Mouse (Mus musculus) testis, adult 2 months (tissue): ENCODE measurements around the gene Phf13.

Source experiments
- CTCF ChIP-seq: fragments of 200-500 bp; IDR thresholded peaks from 2 replicates; pipeline ENCODE4 v1.5.1; 2012; ENCODE audit warnings: low read depth, mild to moderate bottlenecking, inconsistent platforms, low read length, moderate library complexity; ENCODE audit not compliant: control insufficient read depth, insufficient read depth, insufficient replicate concordance
- POLR2A ChIP-seq: fragments of 200-500 bp; IDR thresholded peaks from 2 replicates; pipeline ENCODE4 v1.6.1; 2012; ENCODE audit warnings: low read depth, mild to moderate bottlenecking, inconsistent platforms, low read length, moderate library complexity; ENCODE audit not compliant: control insufficient read depth

DNA sequence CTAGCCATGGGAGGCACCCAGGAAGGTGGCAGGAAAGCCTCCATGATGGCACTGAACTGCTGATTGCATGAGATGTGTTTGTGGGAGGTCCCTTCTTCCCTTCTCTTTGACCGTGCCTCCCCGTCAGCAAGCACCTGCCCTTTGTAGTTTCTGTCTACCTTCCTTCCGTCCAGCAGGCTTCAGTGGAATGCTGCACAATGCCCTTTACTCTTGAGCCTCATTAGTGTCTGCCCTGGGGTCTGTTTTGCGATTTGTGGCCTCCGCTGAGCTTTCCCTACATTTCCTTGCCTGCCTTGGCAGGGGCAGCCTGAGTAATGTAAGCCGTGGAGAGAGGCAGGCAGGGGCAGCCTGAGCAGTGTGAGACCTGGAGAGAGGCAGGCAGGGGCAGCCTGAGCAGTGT is 48.6 kb upstream of the Phf13 start:
- TF ChIP-seq POLR2A (no peak), CTCF (no peak)
